Mouse (Mus musculus) layer of hippocampus, adult 2 months (tissue): Measurements from ENCODE around the gene Flrt1. TPM values are rescaled to one million over a fixed set of nuclear protein-coding genes. Genes with fewer than 3 reads are reported as not detected.

Experiments
- DNase-seq, 2 experiments: peaks; one replicate each; pipeline ENCODE4 v3.0.0; 2022; ENCODE audit warnings: low spot score in 2 of 2
- H3K27ac ChIP-seq: fragments of 200-600 bp; 2 replicates; pipeline ENCODE4 v1.8.1; 2022
- H3K4me3 ChIP-seq: fragments of 200-600 bp; 2 replicates; pipeline ENCODE4 v1.8.1; 2022; ENCODE audit warnings: mild to moderate bottlenecking
- CTCF ChIP-seq: fragments of 200-600 bp; conservative IDR thresholded peaks from 2 replicates; pipeline ENCODE4 v1.8.1; 2022; ENCODE audit warnings: antibody characterized with exemption, mild to moderate bottlenecking, moderate library complexity
- long read RNA-seq, 2 experiments: library from polyadenylated mRNA; stranded (forward); transcript quantifications; one replicate each; pipeline ENCODE4 v2.0.0; 2021; ENCODE audit warnings: borderline mapping rate in 2 of 2
- total RNA-seq, 2 experiments: library from RNA; stranded (reverse); gene quantifications; 2 replicates each; pipeline ENCODE4 v1.2.3; 2021

Flrt1 gene
- 10 to 100 TPM; 17.9 to 19.5 TPM for total RNA-seq
- long read RNA-seq, experiment 1, partial matches to known transcripts = 0 of 2 reads
- long read RNA-seq, experiment 1, other reads (novel, unspliced or antisense) = 2 of 2 reads
- long read RNA-seq, experiment 2, partial matches to known transcripts = 0 of 5 reads
- long read RNA-seq, experiment 2, other reads (novel, unspliced or antisense) = 5 of 5 reads

GRCm38 (mm10) chr19:7105544-7105943, at the start of gene Flrt1:
Flrt1 (minus strand) TSS chr19:7105729.
- no peak for TF ChIP-seq CTCF
- no peak within 1 kb of the TSS for H3K4me3 ChIP-seq
- no peak within 1 kb of the TSS for H3K27ac ChIP-seq
- DNase-seq = no peak

GRCm38 (mm10) chr19:7155196-7155595, 49.7 kb upstream of the Flrt1 start:
- TF ChIP-seq CTCF = no peak
- Histone ChIP-seq H3K4me3 (no peak overlapping the region), H3K27ac (peak overlapping the region; percentile 61)
- DNase-seq = peak in 1 of 2 experiments; percentile 44

GRCm38 (mm10) chr19:7153232-7153631, 47.7 kb upstream of the Flrt1 start:
- Histone ChIP-seq H3K4me3 (no peak overlapping the region), H3K27ac (0 out of 2 replicates have a peak overlapping the region, but pooled peaks have one; percentile 28)
- TF ChIP-seq CTCF = no peak
- peak in 1 of 2 experiments; percentile 52 for DNase-seq

GRCm38 (mm10) chr19:7151927-7152653, 46.6 kb upstream of the Flrt1 start:
- DNase-seq = no peak
- no peak overlapping the region for H3K4me3 ChIP-seq
- H3K27ac ChIP-seq = no peak overlapping the region
- TF ChIP-seq CTCF = no peak

- no peak for TF ChIP-seq CTCF
- Histone ChIP-seq H3K27ac (peak overlapping the region; percentile 46; the same call in 1 of the 2 replicates), H3K4me3 (no peak overlapping the region)
- DNase-seq = no peak
Observed at GRCm38 (mm10) chr19:7151300-7151926, 45.9 kb upstream of the Flrt1 start.

GRCm38 (mm10) chr19:7149158-7149685, 43.7 kb upstream of the Flrt1 start:
- peak overlapping the region; percentile 53; the same call in 1 of the 2 replicates for H3K27ac ChIP-seq
- no peak overlapping the region for H3K4me3 ChIP-seq
- DNase-seq = no peak
- TF ChIP-seq CTCF = no peak

- H3K27ac ChIP-seq = peak overlapping the region; percentile 53
- H3K4me3 ChIP-seq = no peak overlapping the region
- no peak for TF ChIP-seq CTCF
- DNase-seq = peak in 1 of 2 experiments; percentile 51
Observed at GRCm38 (mm10) chr19:7148541-7149085, 43.1 kb upstream of the Flrt1 start.

GRCm38 (mm10) chr19:7148096-7148495, 42.6 kb upstream of the Flrt1 start:
- TF ChIP-seq CTCF = no peak
- peak in 1 of 2 experiments; percentile 59 for DNase-seq
- H3K27ac ChIP-seq = peak overlapping the region; percentile 53

GRCm38 (mm10) chr19:7146376-7146775, 40.8 kb upstream of the Flrt1 start:
- no peak for DNase-seq
- H3K27ac ChIP-seq = no peak overlapping the region
- H3K4me3 ChIP-seq = no peak overlapping the region
- TF ChIP-seq CTCF = no peak

More at GRCm38 (mm10) chr19:7148096-7148495, 42.6 kb upstream of the Flrt1 start:
- H3K4me3 ChIP-seq = no peak overlapping the region

GRCm38 (mm10) chr19:7144458-7144857, 38.9 kb upstream of the Flrt1 start:
- no peak for TF ChIP-seq CTCF
- H3K4me3 ChIP-seq = no peak overlapping the region
- DNase-seq = no peak
- H3K27ac ChIP-seq = no peak overlapping the region

GRCm38 (mm10) chr19:7143854-7144253, 38.3 kb upstream of the Flrt1 start:
- Histone ChIP-seq H3K27ac (peak overlapping the region; percentile 84), H3K4me3 (peak overlapping the region; percentile 45)
- TF ChIP-seq CTCF = no peak
- peak in 1 of 2 experiments; percentile 57 for DNase-seq

- no peak for DNase-seq
- peak overlapping the region; percentile 73; the same call in 1 of the 2 replicates for H3K27ac ChIP-seq
- no peak overlapping the region for H3K4me3 ChIP-seq
- TF ChIP-seq CTCF = no peak
Observed at GRCm38 (mm10) chr19:7142207-7142915, 36.8 kb upstream of the Flrt1 start.
